Mouse (Mus musculus) forebrain, embryonic 14.5 days (tissue): ENCODE measurements at regions not wholly inside any gene's neighbourhood (a gene's known extent, or its start where the extent isn't known, plus 50 kb on each side); places are given as distances from the start of the nearest gene placed in this dataset.

Experiments
- ATAC-seq: fragments of 200-750 bp; cut with Nextera tagmentation; 2 replicates; pipeline ENCODE4 v1.8.0; 2017; ENCODE audit warnings: mild to moderate bottlenecking, moderate library complexity
- DNase-seq: peaks from one replicate; pipeline ENCODE4 v3.0.0-alpha.2; 2015; ENCODE audit warnings: low spot score
- H3K27ac ChIP-seq: fragments of 300-500 bp; sonication (generic); 2 replicates; pipeline ENCODE4 v1.5.1; 2014; ENCODE audit warnings: low read depth, mild to moderate bottlenecking, control low read depth, low read length, moderate library complexity
- H3K27me3 ChIP-seq: fragments of 300-500 bp; sonication (generic); replicated peaks from 2 replicates; pipeline ENCODE4 v1.6.1; 2014; ENCODE audit warnings: low read length, control low read depth, mixed read lengths; ENCODE audit not compliant: control insufficient read depth, insufficient read depth
- H3K36me3 ChIP-seq: fragments of 300-500 bp; sonication (generic); 2 replicates; pipeline ENCODE4 v1.6.1; 2014; ENCODE audit warnings: low read length, control low read depth; ENCODE audit not compliant: control insufficient read depth, insufficient read depth
- H3K4me1 ChIP-seq: fragments of 300-500 bp; sonication (generic); 2 replicates; pipeline ENCODE4 v1.6.1; 2014; ENCODE audit warnings: antibody characterized with exemption, low read length, control low read depth; ENCODE audit not compliant: control insufficient read depth, insufficient read depth
- H3K4me2 ChIP-seq: fragments of 300-500 bp; sonication (generic); 2 replicates; pipeline ENCODE4 v1.6.1; 2014; ENCODE audit warnings: mild to moderate bottlenecking, control low read depth, low read length
- H3K4me3 ChIP-seq: fragments of 300-500 bp; sonication (generic); 2 replicates; pipeline ENCODE4 v1.5.1; 2014; ENCODE audit warnings: low read depth, low read length, control low read depth
- H3K9ac ChIP-seq: fragments of 300-500 bp; sonication (generic); 2 replicates; pipeline ENCODE4 v1.6.1; 2014; ENCODE audit warnings: mild to moderate bottlenecking, low read length, control low read depth, moderate library complexity
- H3K9me3 ChIP-seq: fragments of 300-500 bp; sonication (generic); replicated peaks from 2 replicates; pipeline ENCODE4 v1.6.1; 2016; ENCODE audit warnings: low read length, control low read depth, mixed read lengths; ENCODE audit not compliant: control insufficient read depth
- WGBS: fragments of 180-500 bp; shearing (Covaris S2); extraction: QIAGEN DNeasy Blood & Tissue Kit; methylation state at CpG from one replicate; pipeline ENCODE4 v1.1.7; 2014; 5-methylcytosine and 5-hydroxymethylcytosine counted together

- Histone ChIP-seq H3K9me3 (no peaks in the 10 kb centered on the region), H3K36me3 (no peaks in the 10 kb centered on the region), H3K27me3 (no peaks in the 10 kb centered on the region), H3K4me2 (no peak overlapping the region), H3K9ac (no peak overlapping the region), H3K4me1 (no peaks in the 10 kb centered on the region), H3K4me3 (no peak overlapping the region), H3K27ac (no peak overlapping the region)
- DNase-seq: no peak
- 64% methylated on average over 1 of the region's 1 CpGs for WGBS
- ATAC-seq: no peak
Observed at GRCm38 (mm10) chr1:57470356-57470755, 63.5 kb upstream of the Tyw5 start.

DNA sequence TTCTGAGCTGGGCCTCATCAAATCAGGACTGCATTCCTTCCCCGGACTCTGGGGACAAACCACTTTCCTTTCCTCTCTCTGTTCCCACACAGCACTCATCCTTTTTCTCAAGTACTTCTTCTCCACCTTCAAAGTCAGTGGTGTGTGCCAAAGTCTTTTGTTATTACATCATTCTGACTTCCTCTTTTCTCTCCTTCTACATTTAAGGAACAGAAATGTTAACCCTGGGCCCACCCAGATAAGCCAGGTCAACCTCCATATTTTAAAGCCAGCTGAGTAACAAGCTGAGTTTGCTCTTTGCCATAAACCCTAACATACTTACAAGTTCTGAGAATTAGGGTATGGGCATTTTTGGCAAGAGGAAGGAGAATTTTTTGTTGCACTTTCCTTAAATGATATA lies 65.3 kb upstream of the Tyw5 start:
- no peak overlapping the region for H3K27ac ChIP-seq
- no peak overlapping the region for H3K4me3 ChIP-seq
- H3K4me2 ChIP-seq: no peak overlapping the region
- 88% methylated on average over 1 of the region's 1 CpGs for WGBS
- DNase-seq (no peak), ATAC-seq (no peak)
- H3K4me1 ChIP-seq: no peaks in the 10 kb centered on the region
- H3K27me3 ChIP-seq: no peaks in the 10 kb centered on the region
- H3K36me3 ChIP-seq: no peaks in the 10 kb centered on the region
- no peak overlapping the region for H3K9ac ChIP-seq
- no peaks in the 10 kb centered on the region for H3K9me3 ChIP-seq

DNA sequence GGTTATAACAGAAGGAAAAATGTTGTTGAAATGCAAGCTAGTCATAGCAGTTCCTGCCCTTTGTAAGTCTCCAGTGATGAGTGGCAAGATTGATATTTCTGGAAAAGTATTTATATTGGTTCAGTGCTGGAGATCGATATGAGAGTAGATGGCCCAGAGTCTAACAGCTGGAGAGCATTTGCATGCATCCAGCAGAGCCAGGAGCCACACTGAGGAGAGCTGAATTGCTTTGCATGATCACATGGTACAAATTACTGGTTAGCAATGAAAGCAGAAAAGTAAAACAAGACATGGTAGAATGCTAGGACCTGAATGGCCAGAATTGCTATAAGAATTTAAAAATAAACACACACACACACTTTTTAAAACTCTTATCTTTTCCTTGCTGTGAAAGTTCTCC lies 70.8 kb upstream of the Tyw5 start:
- Histone ChIP-seq H3K4me2 (no peak overlapping the region), H3K4me3 (no peak overlapping the region), H3K9ac (no peak overlapping the region), H3K9me3 (no peaks in the 10 kb centered on the region), H3K4me1 (peaks cover 8% of the 10 kb centered on the region; the same call in 1 of the 2 replicates), H3K36me3 (no peaks in the 10 kb centered on the region), H3K27me3 (no peaks in the 10 kb centered on the region), H3K27ac (no peak overlapping the region)
- 63% methylated on average over 1 of the region's 1 CpGs for WGBS
- ATAC-seq (no peak), DNase-seq (no peak)

GRCm38 (mm10) chr1:57478151-57478550 lies 71.2 kb upstream of the Tyw5 start:
- no peak overlapping the region for H3K9ac ChIP-seq
- H3K4me1 ChIP-seq: peaks cover 8% of the 10 kb centered on the region; the same call in 1 of the 2 replicates
- DNase-seq (no peak), ATAC-seq (no peak)
- no peaks in the 10 kb centered on the region for H3K9me3 ChIP-seq
- no peak overlapping the region for H3K4me3 ChIP-seq
- no peaks in the 10 kb centered on the region for H3K36me3 ChIP-seq
- 91% methylated on average over 2 of the region's 2 CpGs for WGBS
- no peak overlapping the region for H3K4me2 ChIP-seq
- no peak overlapping the region for H3K27ac ChIP-seq
- no peaks in the 10 kb centered on the region for H3K27me3 ChIP-seq

GRCm38 (mm10) chr1:57478800-57479199 lies 71.9 kb upstream of the Tyw5 start:
- H3K9me3 ChIP-seq: no peaks in the 10 kb centered on the region
- DNase-seq: peak; percentile 56
- H3K9ac ChIP-seq: no peak overlapping the region
- WGBS: 58% methylated on average over 1 of the region's 1 CpGs
- peaks cover 8% of the 10 kb centered on the region; the same call in 1 of the 2 replicates for H3K4me1 ChIP-seq
- no peak overlapping the region for H3K4me2 ChIP-seq
- H3K4me3 ChIP-seq: no peak overlapping the region
- ATAC-seq: peak; percentile 73; the same call in 1 of the 2 replicates
- H3K27me3 ChIP-seq: no peaks in the 10 kb centered on the region
- H3K27ac ChIP-seq: 0 out of 2 replicates have a peak overlapping the region, but pooled peaks have one; percentile 34
- no peaks in the 10 kb centered on the region for H3K36me3 ChIP-seq

- Histone ChIP-seq H3K36me3 (no peaks in the 10 kb centered on the region), H3K4me1 (peaks cover 8% of the 10 kb centered on the region; the same call in 1 of the 2 replicates), H3K4me2 (no peak overlapping the region), H3K9me3 (no peaks in the 10 kb centered on the region), H3K27ac (peak overlapping the region; percentile 21; the same call in 1 of the 2 replicates), H3K4me3 (no peak overlapping the region), H3K27me3 (no peaks in the 10 kb centered on the region), H3K9ac (no peak overlapping the region)
- DNase-seq: peak; percentile 59
- WGBS: 50% methylated on average over 4 of the region's 4 CpGs
- peak; percentile 83 for ATAC-seq
Observed at GRCm38 (mm10) chr1:57479566-57479965, 72.7 kb upstream of the Tyw5 start.

DNA sequence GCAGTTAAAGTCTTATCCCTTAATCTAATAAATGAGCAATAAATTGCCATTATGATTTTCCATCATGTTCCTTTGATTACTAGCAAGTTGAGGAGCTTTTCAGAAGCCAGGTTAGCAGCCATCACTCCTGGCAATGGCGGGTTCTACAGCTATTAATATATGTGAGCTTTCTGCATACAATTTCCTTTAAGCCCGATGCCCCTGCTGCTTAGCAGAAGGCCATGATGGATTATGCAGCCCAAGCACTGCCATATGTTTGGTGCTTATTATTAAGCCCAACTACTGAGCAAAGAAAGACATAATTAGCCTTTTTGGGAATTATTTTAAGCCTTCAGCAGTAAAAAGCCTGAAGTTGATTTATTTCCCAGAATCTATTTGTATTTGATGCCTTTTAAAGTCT lies 82.3 kb upstream of the Tyw5 start:
- H3K4me1 ChIP-seq: peaks cover 3% of the 10 kb centered on the region; the same call in 1 of the 2 replicates
- no peak overlapping the region for H3K4me2 ChIP-seq
- DNase-seq: peak; percentile 39
- 59% methylated on average over 2 of the region's 2 CpGs for WGBS
- no peaks in the 10 kb centered on the region for H3K27me3 ChIP-seq
- H3K36me3 ChIP-seq: no peaks in the 10 kb centered on the region
- ATAC-seq: no peak
- no peak overlapping the region for H3K27ac ChIP-seq
- H3K9me3 ChIP-seq: no peaks in the 10 kb centered on the region
- no peak overlapping the region for H3K9ac ChIP-seq
- H3K4me3 ChIP-seq: no peak overlapping the region

DNA sequence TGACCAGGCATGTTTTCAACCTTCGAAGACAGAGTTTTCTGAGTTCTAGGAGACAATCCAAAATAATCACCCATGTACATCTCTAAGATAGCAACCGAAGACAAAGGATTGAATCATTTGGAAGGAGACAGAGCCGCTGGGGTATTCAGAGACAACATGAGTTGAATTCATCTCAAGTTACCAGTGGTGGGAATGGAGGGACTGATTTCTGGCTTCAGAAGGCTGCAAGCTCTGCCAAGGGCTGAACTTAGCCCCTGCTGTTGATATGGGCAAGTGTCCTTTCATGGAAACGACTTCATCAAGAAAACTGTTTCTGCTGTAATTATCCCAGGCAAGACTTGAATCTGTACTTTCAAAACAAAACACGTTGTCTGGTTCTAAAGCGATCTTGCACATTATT lies 82.7 kb upstream of the Tyw5 start:
- no peaks in the 10 kb centered on the region for H3K27me3 ChIP-seq
- H3K9ac ChIP-seq: no peak overlapping the region
- no peak for ATAC-seq
- no peak overlapping the region for H3K27ac ChIP-seq
- H3K9me3 ChIP-seq: no peaks in the 10 kb centered on the region
- DNase-seq: no peak
- no peak overlapping the region for H3K4me3 ChIP-seq
- no peaks in the 10 kb centered on the region for H3K36me3 ChIP-seq
- H3K4me1 ChIP-seq: peaks cover 3% of the 10 kb centered on the region; the same call in 1 of the 2 replicates
- 71% methylated on average over 6 of the region's 6 CpGs for WGBS
- no peak overlapping the region for H3K4me2 ChIP-seq

GRCm38 (mm10) chr1:57490021-57490420 lies 83.1 kb upstream of the Tyw5 start:
- Histone ChIP-seq H3K36me3 (no peaks in the 10 kb centered on the region), H3K4me2 (no peak overlapping the region), H3K9me3 (no peaks in the 10 kb centered on the region), H3K9ac (no peak overlapping the region), H3K27me3 (no peaks in the 10 kb centered on the region), H3K4me3 (no peak overlapping the region), H3K27ac (no peak overlapping the region), H3K4me1 (peaks cover 3% of the 10 kb centered on the region; the same call in 1 of the 2 replicates)
- no peak for DNase-seq
- 85% methylated on average over 4 of the region's 4 CpGs for WGBS
- no peak for ATAC-seq
